Mouse (Mus musculus) E14TG2a.4 (cell line): ENCODE data around the gene Hist1h4h.

Experiments used
- CTCF ChIP-seq: conservative IDR thresholded peaks from 2 replicates; pipeline ENCODE4 v1.5.1; 2014; ENCODE audit warnings: low read length
- NANOG ChIP-seq: IDR thresholded peaks from 2 replicates; pipeline ENCODE4 v1.6.1; 2014; ENCODE audit warnings: borderline replicate concordance, low read length, mixed read lengths

DNA sequence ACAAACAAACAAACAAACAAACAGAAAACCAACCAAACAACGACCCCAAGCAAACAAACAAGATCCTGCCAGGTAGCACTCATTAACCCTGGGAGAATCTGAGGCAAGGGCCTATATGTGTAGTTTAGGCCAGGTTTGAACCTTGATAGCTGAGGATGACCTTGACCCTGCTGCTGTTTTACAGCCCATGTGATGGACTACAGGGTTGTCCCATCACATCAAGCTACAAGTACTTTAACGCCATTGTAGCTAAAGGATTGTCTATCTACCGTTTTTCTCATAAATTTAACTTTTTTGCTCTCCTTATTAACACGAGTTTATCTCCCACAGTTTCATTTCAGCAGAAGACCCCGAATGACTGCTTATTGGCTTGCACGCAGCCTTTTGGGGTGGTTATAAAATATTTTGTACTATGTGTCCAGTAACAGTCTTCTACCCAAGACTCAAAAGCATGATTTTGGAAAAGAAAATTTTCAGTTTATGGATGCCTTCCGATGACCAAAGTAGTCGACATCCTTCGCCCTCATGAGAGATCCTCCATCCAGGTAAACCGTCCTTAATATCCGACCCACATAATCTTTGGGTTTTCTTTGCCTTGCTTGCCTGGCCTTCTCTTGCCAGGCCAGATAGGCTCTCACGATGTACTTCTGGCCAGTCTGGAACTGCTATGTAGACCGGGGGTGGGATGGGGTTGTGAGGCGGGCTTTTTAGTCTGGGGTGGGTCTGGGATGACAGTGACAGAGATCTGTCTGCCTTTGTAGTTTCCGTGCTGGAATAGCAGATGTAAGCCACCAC lies 14.8 kb upstream of the Hist1h4h start:
- TF ChIP-seq CTCF (no peak), NANOG (no peak)
